Mouse (Mus musculus): Measurements from ENCODE around the gene Astn2. TPM values are rescaled to one million over a fixed set of nuclear protein-coding genes. Genes with fewer than 3 reads are reported as not detected.
A peak's percentile ranks its signal among the peaks of the same experiment; 100 is the strongest.

The Astn2 gene
- total RNA-seq, 2 experiments from 2014 or later = 23.1 to 25.8 TPM

GRCm38 (mm10) chr4:66314806-66315484, 89.5 kb downstream of the Astn2 start:
- no peak for DNase-seq
- intact Hi-C loops (cut with DNase I) = no loop called here

- intact Hi-C loops (cut with DNase I) = no loop called here
- no peak for DNase-seq
Measured at GRCm38 (mm10) chr4:66312733-66313132, 91.7 kb downstream of the Astn2 start.

GRCm38 (mm10) chr4:66310315-66311020, 93.9 kb downstream of the Astn2 start:
- DNase-seq = no peak
- intact Hi-C loops (cut with DNase I) = no loop called here

GRCm38 (mm10) chr4:66306377-66306776, 98.0 kb downstream of the Astn2 start:
- intact Hi-C loops (cut with DNase I) = no loop called here

GRCm38 (mm10) chr4:66302686-66303310, 101.6 kb downstream of the Astn2 start:
- DNase-seq = peak; percentile 66
- intact Hi-C loops (cut with DNase I) = no loop called here

More at GRCm38 (mm10) chr4:66306377-66306776, 98.0 kb downstream of the Astn2 start:
- DNase-seq = no peak

- intact Hi-C loops (cut with DNase I) = no loop called here
- no peak for DNase-seq
Measured at GRCm38 (mm10) chr4:66285034-66285433, 119.4 kb downstream of the Astn2 start.

- intact Hi-C loops (cut with DNase I) = no loop called here
- DNase-seq = peak; percentile 31
Measured at GRCm38 (mm10) chr4:66276096-66276495, 128.3 kb downstream of the Astn2 start.

- DNase-seq = no peak
- intact Hi-C loops (cut with DNase I) = no loop called here
Measured at GRCm38 (mm10) chr4:66271550-66272117, 132.8 kb downstream of the Astn2 start.

GRCm38 (mm10) chr4:66264031-66264430, 140.4 kb downstream of the Astn2 start:
- DNase-seq = no peak
- intact Hi-C loops (cut with DNase I) = no loop called here

GRCm38 (mm10) chr4:66261276-66261675, 143.1 kb downstream of the Astn2 start:
- no peak for DNase-seq
- intact Hi-C loops (cut with DNase I) = no loop called here

GRCm38 (mm10) chr4:66258905-66259304, 145.5 kb downstream of the Astn2 start:
- intact Hi-C loops (cut with DNase I) = no loop called here
- DNase-seq = no peak

- DNase-seq = no peak
- intact Hi-C loops (cut with DNase I) = no loop called here
Measured at GRCm38 (mm10) chr4:66254695-66255492, 149.5 kb downstream of the Astn2 start.

GRCm38 (mm10) chr4:66248521-66248920, 155.9 kb downstream of the Astn2 start:
- DNase-seq = no peak
- intact Hi-C loops (cut with DNase I) = no loop called here

- DNase-seq = no peak
- intact Hi-C loops (cut with DNase I) = no loop called here
Measured at GRCm38 (mm10) chr4:66242683-66243082, 161.7 kb downstream of the Astn2 start.

- intact Hi-C loops (cut with DNase I) = no loop called here
- no peak for DNase-seq
Measured at GRCm38 (mm10) chr4:66232799-66233198, 171.6 kb downstream of the Astn2 start.

- intact Hi-C loops (cut with DNase I) = no loop called here
Measured at GRCm38 (mm10) chr4:66232350-66232749, 172.1 kb downstream of the Astn2 start.

GRCm38 (mm10) chr4:66230735-66231134, 173.7 kb downstream of the Astn2 start:
- intact Hi-C loops (cut with DNase I) = no loop called here
- DNase-seq = no peak

More at GRCm38 (mm10) chr4:66232350-66232749, 172.1 kb downstream of the Astn2 start:
- DNase-seq = no peak

GRCm38 (mm10) chr4:66222602-66223317, 181.7 kb downstream of the Astn2 start:
- intact Hi-C loops (cut with DNase I) = no loop called here
- no peak for DNase-seq

- DNase-seq = peak; percentile 80
Measured at GRCm38 (mm10) chr4:66215170-66215618, 189.2 kb downstream of the Astn2 start.

GRCm38 (mm10) chr4:66189636-66190035, 214.8 kb downstream of the Astn2 start:
- no peak for DNase-seq
- intact Hi-C loops (cut with DNase I) = no loop called here

More at GRCm38 (mm10) chr4:66215170-66215618, 189.2 kb downstream of the Astn2 start:
- intact Hi-C loops (cut with DNase I) = no loop called here
